Mouse (Mus musculus) forebrain, postnatal 0 days (tissue): Measurements from ENCODE around the gene Me1. TPM values are rescaled to one million over a fixed set of nuclear protein-coding genes. Genes with fewer than 3 reads are reported as not detected.

Experiments
- ATAC-seq: fragments of 200-750 bp; cut with Nextera tagmentation; 2 replicates; pipeline ENCODE4 v1.8.0; 2017; ENCODE audit warnings: mild to moderate bottlenecking, moderate library complexity
- DNase-seq: peaks from one replicate; pipeline ENCODE4 v3.0.0-alpha.2; 2015
- H3K27ac ChIP-seq: fragments of 300-500 bp; sonication (generic); 2 replicates; pipeline ENCODE4 v1.5.1; 2014; ENCODE audit warnings: low read depth, mild to moderate bottlenecking, antibody characterized with exemption, low read length, moderate library complexity, mixed read lengths
- H3K27me3 ChIP-seq: fragments of 300-500 bp; sonication (generic); 2 replicates; pipeline ENCODE4 v1.6.1; 2014; ENCODE audit warnings: mild to moderate bottlenecking, low read length, mixed read lengths; ENCODE audit not compliant: insufficient read depth
- H3K36me3 ChIP-seq: fragments of 300-500 bp; sonication (generic); 2 replicates; pipeline ENCODE4 v1.6.1; 2014; ENCODE audit warnings: mild to moderate bottlenecking, moderate library complexity; ENCODE audit not compliant: insufficient read depth
- H3K4me1 ChIP-seq: fragments of 300-500 bp; sonication (generic); 2 replicates; pipeline ENCODE4 v1.6.1; 2014; ENCODE audit warnings: antibody characterized with exemption; ENCODE audit not compliant: insufficient read depth
- H3K4me2 ChIP-seq: fragments of 300-500 bp; sonication (generic); 2 replicates; pipeline ENCODE4 v1.6.1; 2014; ENCODE audit warnings: low read depth, mild to moderate bottlenecking, moderate library complexity
- H3K4me3 ChIP-seq: fragments of 300-500 bp; sonication (generic); 2 replicates; pipeline ENCODE4 v1.5.1; 2014; ENCODE audit warnings: low read depth, low read length, mixed read lengths
- H3K9ac ChIP-seq: fragments of 300-500 bp; sonication (generic); 2 replicates; pipeline ENCODE4 v1.6.1; 2014; ENCODE audit warnings: mild to moderate bottlenecking
- H3K9me3 ChIP-seq: fragments of 300-500 bp; sonication (generic); 2 replicates; pipeline ENCODE4 v1.6.1; 2016; ENCODE audit warnings: low read length
- CTCF ChIP-seq: sonication (generic); IDR thresholded peaks from 2 replicates; pipeline ENCODE4 v1.5.1; 2016; ENCODE audit warnings: antibody characterized with exemption, control low read depth, low read depth
- WGBS: fragments of 180-500 bp; shearing (Covaris S2); extraction: QIAGEN DNeasy Blood & Tissue Kit; methylation state at CpG from one replicate; pipeline ENCODE4 v1.1.7; 2014; 5-methylcytosine and 5-hydroxymethylcytosine counted together
- polyA plus RNA-seq: library from polyadenylated mRNA; unstranded; fragments of >200 nt; fragmentation: Nextera tagmentation; extraction: Ambion mirVana; gene quantifications from 2 replicates; pipeline ENCODE4 v1.2.1, GENCODE M21; 2015
- total RNA-seq: library from RNA; depleted of rRNA; stranded (reverse); fragments of >200 nt; gene quantifications from 2 replicates; pipeline ENCODE4 v1.2.3, GENCODE M21; 2014

The Me1 gene
- total and polyA plus RNA-seq, 2 experiments from 2014 or later = 26.6 to 47.2 TPM

DNA sequence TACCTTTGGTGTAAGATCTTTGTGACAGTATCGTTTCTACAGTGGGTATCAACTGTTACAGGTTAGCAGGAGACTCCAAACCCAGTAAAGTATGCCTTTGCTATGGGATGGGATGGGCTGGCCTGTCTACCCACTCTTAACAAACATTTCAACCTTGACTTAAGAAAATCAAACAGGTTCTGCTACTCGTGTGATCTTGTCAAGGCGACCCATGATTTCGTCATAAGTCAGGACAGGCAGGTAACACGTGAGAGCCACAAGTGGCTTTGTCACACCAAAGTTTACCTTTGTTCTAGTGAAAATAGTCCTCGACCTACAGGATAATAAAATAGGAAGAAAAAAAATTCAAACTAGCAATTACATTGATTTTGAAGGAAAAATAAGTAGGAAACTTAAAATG is 1.8 kb downstream of the Me1 start:
- TF ChIP-seq CTCF = no peak
- 96% methylated on average over 6 of the region's 6 CpGs for WGBS
- H3K4me3 ChIP-seq = no peak overlapping the region
- H3K36me3 ChIP-seq = no peaks in the 10 kb centered on the region
- H3K9me3 ChIP-seq = no peaks in the 10 kb centered on the region
- H3K27me3 ChIP-seq = no peaks in the 10 kb centered on the region
- DNase-seq (no peak), ATAC-seq (no peak)
- 0 out of 2 replicates have a peak, but pooled peaks cover 2% of the 10 kb centered on the region for H3K4me1 ChIP-seq
- H3K27ac ChIP-seq = no peak overlapping the region
- no peak overlapping the region for H3K9ac ChIP-seq
- no peak overlapping the region for H3K4me2 ChIP-seq

DNA sequence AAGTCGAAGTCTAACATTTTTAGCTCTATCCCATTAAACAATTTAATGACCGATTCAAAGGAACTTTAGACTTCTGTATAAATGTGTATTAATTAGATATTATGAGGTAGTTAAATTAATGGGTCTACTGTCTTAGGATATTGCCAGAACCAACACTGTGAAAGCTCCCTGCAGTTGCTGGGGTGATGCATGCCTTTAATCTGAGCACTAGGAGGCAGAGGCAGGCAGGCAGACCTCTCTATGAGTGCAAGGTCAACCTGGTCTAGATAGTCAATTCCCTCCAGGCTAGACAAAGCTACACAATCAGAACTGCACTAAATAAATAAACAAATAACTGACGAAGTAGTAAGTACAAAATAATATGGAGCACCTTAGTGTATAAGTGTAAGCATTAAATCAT is 3.1 kb downstream of the Me1 start:
- WGBS = 84% methylated on average over 3 of the region's 3 CpGs
- Histone ChIP-seq H3K9me3 (no peaks in the 10 kb centered on the region), H3K4me2 (no peak overlapping the region), H3K27ac (no peak overlapping the region), H3K27me3 (no peaks in the 10 kb centered on the region), H3K36me3 (no peaks in the 10 kb centered on the region), H3K4me1 (0 out of 2 replicates have a peak, but pooled peaks cover 2% of the 10 kb centered on the region), H3K9ac (no peak overlapping the region), H3K4me3 (no peak overlapping the region)
- no peak for ATAC-seq
- no peak for DNase-seq
- no peak for TF ChIP-seq CTCF

DNA sequence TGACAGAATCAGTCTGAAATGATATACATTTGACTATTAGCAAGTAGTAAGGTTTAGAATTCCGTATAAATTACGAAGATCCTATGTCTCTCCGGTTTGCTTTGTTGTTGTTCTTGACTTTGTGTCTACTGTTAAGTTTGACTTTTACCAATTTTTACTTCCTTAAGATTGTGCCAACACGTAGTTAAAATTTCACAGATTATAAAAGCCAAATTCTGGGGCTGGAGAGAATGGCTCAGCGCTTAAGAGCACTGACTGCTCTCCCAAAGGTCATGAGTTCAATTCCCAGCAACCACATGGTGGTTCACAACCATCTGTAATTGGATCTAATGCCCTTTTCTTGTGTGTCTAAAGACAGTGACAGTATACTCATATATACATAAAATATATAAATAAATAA is 3.5 kb downstream of the Me1 start:
- TF ChIP-seq CTCF = no peak
- H3K9me3 ChIP-seq = no peaks in the 10 kb centered on the region
- ATAC-seq (no peak), DNase-seq (no peak)
- H3K27ac ChIP-seq = no peak overlapping the region
- no peak overlapping the region for H3K4me3 ChIP-seq
- no peaks in the 10 kb centered on the region for H3K36me3 ChIP-seq
- no peak overlapping the region for H3K9ac ChIP-seq
- H3K4me2 ChIP-seq = no peak overlapping the region
- WGBS = 89% methylated on average over 5 of the region's 5 CpGs
- H3K4me1 ChIP-seq = 0 out of 2 replicates have a peak, but pooled peaks cover 2% of the 10 kb centered on the region
- no peaks in the 10 kb centered on the region for H3K27me3 ChIP-seq

DNA sequence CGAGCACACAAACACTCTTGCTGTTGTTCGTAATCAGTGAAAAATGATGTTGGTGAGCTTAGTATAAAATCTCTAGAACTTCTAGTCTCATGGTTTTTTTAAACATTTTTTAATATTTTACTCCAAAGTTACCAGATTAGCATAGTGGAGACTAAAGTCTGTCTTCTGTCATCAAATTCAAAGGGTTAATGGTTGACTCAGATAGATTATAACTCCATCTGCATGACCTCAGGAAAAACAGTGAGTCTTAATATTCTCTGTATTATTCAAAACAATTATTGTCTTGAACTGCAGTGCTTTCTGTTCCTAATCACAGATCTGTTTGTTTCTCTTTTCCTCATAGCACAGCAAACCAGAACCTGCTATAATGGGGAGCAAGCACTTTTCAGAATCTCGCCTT is 4.7 kb downstream of the Me1 start:
- WGBS = 90% methylated on average over 3 of the region's 3 CpGs
- Histone ChIP-seq H3K4me2 (no peak overlapping the region), H3K4me1 (0 out of 2 replicates have a peak, but pooled peaks cover 2% of the 10 kb centered on the region), H3K4me3 (no peak overlapping the region), H3K9ac (no peak overlapping the region), H3K36me3 (no peaks in the 10 kb centered on the region), H3K9me3 (no peaks in the 10 kb centered on the region), H3K27ac (no peak overlapping the region), H3K27me3 (no peaks in the 10 kb centered on the region)
- DNase-seq (no peak), ATAC-seq (no peak)
- TF ChIP-seq CTCF = no peak

DNA sequence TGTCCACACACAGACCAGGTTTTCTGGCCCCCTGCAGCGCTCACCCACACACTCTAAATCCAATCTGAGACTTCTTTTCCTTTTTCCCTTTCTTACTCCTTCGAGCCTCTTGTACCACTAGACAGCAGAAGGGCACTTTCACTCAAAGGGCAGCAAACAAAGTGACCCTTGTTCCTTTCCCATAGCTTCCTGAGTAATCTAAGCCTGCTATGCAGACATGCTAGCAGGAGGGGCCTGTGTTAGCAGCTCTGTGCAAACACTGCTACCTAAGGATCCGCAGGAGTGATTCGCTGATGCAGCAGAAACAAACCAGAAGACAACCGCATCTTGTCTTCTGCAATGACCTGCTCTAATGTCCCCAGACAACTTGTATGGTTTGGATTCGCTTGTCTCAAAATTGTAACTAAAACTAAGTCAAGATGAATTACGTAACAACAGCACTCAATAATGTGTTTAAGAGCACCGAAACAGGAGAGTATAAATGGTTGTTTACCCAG is 12.0 kb downstream of the Me1 start:
- DNase-seq = no peak
- Histone ChIP-seq H3K4me1 (no peaks in the 10 kb centered on the region), H3K27me3 (no peaks in the 10 kb centered on the region), H3K36me3 (no peaks in the 10 kb centered on the region), H3K4me2 (no peak overlapping the region), H3K4me3 (no peak overlapping the region), H3K27ac (no peak overlapping the region), H3K9me3 (no peaks in the 10 kb centered on the region), H3K9ac (no peak overlapping the region)
- 66% methylated on average over 8 of the region's 8 CpGs for WGBS
- no peak for TF ChIP-seq CTCF
- no peak for ATAC-seq

DNA sequence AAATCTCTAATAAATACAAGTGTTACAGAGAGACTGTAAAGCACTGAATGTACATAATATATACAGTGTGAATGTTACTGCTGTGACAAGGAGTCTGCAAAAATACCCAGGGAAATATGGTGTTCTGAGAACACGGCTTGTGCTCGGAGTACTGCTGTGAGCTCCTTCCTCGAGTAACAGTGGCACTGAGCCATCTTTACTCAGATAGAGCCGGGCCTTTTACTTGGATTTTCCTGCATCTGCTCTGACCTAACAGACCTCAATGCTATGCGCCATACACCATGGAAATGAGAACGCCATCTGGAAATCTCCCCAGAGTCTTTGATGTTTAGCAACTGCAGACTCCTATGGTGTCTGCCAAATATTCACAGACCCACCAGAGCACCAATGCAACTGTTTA is 12.9 kb downstream of the Me1 start:
- Histone ChIP-seq H3K4me1 (no peaks in the 10 kb centered on the region), H3K9me3 (no peaks in the 10 kb centered on the region), H3K27ac (no peak overlapping the region), H3K27me3 (no peaks in the 10 kb centered on the region), H3K9ac (no peak overlapping the region), H3K4me3 (no peak overlapping the region), H3K36me3 (no peaks in the 10 kb centered on the region), H3K4me2 (no peak overlapping the region)
- 44% methylated on average over 6 of the region's 6 CpGs for WGBS
- peak; percentile 80 for ATAC-seq
- no peak for TF ChIP-seq CTCF
- DNase-seq = peak; percentile 45

DNA sequence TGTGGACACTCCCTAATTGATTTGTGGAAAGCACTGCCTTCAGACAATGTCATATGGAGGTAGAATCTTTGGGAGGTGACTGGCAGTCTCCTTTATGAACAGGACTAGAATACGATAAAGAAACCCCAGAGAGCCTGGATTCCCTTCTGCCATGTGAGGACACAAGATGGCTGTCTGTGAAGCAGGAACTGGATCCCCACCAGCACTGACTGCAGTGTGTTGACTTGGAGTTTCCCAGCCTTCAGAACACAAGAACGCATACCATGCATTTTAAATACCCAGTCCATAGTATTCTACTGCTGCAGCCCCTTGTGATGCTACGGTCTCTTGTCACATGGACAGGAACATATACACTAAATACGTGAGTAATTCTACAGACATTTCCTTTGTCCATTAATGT is 13.5 kb downstream of the Me1 start:
- H3K4me1 ChIP-seq = no peaks in the 10 kb centered on the region
- H3K27me3 ChIP-seq = no peaks in the 10 kb centered on the region
- DNase-seq = peak; percentile 24
- H3K36me3 ChIP-seq = no peaks in the 10 kb centered on the region
- no peak overlapping the region for H3K4me3 ChIP-seq
- no peak overlapping the region for H3K4me2 ChIP-seq
- WGBS = 77% methylated on average over 4 of the region's 4 CpGs
- TF ChIP-seq CTCF = no peak
- H3K9ac ChIP-seq = no peak overlapping the region
- no peaks in the 10 kb centered on the region for H3K9me3 ChIP-seq
- H3K27ac ChIP-seq = no peak overlapping the region
- ATAC-seq = peak; percentile 53; the same call in 1 of the 2 replicates

DNA sequence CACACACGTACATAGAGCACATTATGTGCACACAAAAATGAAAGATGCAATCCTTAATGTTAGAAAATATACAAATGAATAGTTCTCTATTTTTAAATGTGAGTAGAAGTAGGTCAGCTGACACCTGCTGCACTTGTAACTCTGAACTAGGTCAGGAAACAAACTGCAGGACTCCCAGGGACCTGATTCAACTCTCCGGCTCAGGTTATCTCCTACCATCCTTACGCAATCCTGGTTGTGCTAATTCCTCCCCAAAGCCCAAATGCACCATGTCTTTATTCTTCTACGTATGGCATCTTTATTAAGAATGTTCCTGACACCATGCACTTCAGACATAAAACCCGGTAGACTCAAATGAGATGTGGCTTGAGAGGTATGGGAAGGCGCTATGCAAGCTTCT is 15.3 kb downstream of the Me1 start:
- Histone ChIP-seq H3K27me3 (no peaks in the 10 kb centered on the region), H3K4me1 (no peaks in the 10 kb centered on the region), H3K4me3 (no peak overlapping the region), H3K27ac (no peak overlapping the region), H3K4me2 (no peak overlapping the region), H3K9me3 (no peaks in the 10 kb centered on the region), H3K9ac (no peak overlapping the region), H3K36me3 (no peaks in the 10 kb centered on the region)
- TF ChIP-seq CTCF = no peak
- WGBS = 92% methylated on average over 6 of the region's 6 CpGs
- ATAC-seq (no peak), DNase-seq (no peak)
